Mouse (Mus musculus) heart, adult 8-10 months (tissue): ENCODE data around the gene Atad1. TPM values are rescaled to one million over a fixed set of nuclear protein-coding genes. Genes with fewer than 3 reads are reported as not detected.
"Not testable (repeated sequence)": the region's sequence is repeated elsewhere in the genome, so short reads cannot be mapped to it uniquely, and the experiment has no call there.

ENCODE experiments used
- DNase-seq: peaks from one replicate; pipeline ENCODE4 v3.0.0; 2022; ENCODE audit warnings: low spot score
- total RNA-seq, 4 experiments: library from RNA; stranded (reverse); gene quantifications; 2 replicates each; pipeline ENCODE4 v1.2.4; 2022

Atad1 gene
- total RNA-seq, 4 experiments from 2014 or later: 82.6 to 92.2 (median 84.8) TPM

DNA sequence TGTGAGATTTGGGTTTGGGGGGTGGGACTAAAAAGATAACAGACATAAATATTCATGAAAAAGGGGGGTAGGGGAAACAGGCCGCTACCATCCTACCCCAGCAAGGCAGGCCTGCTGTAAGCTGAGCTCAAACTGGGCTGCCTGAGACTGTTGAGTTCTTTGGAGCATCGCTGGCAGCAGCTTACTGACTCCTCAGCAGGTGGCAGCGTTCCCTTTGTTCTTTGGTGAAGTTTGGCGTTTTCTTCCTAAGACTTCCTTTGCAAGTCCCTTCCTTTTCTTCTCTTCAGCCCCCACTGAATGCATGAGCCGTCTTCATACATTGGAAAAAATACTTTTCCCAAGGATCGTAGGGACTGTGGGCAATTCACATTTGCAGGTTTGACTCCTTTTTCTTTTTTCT lies 9.8 kb upstream of the Atad1 start:
- peak; percentile 30 for DNase-seq

DNA sequence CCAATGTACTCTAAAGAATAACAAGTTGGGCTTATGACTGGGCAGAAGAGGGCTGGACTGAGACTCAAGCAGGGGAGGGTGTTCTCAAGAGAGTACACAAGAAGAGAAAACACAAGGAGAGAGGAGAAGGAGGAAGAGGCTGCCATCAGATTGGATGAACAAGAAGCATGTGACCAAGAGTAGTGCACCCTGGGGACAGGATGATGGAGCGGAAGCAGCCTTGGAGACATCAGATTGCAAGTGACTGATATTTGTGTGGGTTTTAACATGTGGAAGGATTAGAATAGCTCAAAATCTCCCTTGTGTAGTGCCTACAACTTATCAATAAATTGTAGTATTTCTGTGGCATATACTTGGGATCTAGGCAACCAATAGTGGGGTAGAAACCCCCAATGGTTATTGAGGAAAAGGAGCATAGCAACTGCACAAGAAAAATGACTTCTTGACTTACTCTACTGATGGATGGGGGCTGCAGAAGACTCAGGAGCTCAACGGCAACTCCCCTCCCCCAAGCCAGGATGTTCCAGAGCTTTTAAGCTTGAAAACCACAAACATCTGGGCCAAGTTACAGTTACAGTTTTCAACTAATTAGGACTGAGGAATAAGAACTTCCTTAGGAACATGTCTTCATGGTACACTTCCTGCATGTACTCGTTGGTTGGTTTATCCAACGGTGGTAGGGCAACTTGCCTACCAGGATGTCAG lies 1.2 kb upstream of the Atad1 start:
- no peak for DNase-seq

DNA sequence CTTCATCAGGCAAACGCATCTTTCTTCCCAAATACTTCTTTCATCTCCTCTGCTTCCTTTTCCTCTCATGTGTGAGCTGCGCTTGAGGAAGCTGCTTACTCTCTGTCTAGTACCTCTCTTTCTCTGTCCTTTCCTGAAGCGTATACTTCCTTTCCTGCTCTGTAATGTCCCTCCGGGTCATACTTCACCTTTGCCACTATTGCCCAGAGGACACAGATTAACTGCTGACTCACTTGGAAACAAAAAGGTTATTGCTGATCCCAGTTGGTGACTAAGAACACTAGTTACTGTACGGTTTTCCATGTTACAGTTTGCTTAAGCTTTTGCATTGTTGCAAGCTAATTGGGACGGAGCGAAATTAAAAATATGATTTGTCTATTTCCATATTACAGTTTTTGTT lies 1.7 kb downstream of the Atad1 start:
- DNase-seq: no peak

DNA sequence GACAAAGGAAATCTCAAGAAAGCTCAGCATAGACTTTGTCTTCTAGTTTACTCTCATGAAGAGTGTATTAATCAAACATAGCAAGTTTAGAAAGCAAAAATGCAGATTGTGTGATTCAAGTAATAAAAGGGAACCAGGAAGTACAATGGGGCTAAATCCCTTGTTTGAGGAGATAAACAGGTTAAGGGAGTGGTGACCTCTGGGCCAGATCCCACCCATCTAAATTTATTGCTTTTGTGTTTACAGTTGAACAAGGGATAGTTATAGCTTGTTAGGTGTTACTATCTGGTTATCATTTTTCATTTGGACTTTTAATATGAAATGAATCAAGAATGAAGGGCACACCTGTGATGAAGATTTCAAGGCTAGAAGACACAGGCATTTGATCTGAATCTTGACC lies 6.7 kb downstream of the Atad1 start:
- no peak for DNase-seq

DNA sequence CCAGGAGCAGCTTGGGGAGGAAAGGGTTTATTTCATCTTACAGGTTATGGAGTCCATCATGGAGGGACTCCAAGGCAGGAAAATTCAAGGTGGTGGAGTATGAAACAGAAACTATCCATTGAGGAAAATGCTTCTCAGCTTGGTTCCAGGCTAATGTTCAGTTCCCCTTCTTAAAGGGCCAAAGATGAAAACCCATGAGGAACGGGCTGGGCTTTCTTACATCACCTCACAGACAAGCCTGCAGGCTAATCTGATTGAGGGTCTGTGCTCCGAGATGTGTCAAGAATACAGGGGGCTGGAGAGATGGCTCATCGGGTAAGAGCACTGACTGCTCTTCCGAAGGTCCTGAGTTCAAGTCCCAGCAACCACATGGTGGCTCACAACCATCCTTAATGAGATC lies 9.8 kb downstream of the Atad1 start:
- no peak for DNase-seq

DNA sequence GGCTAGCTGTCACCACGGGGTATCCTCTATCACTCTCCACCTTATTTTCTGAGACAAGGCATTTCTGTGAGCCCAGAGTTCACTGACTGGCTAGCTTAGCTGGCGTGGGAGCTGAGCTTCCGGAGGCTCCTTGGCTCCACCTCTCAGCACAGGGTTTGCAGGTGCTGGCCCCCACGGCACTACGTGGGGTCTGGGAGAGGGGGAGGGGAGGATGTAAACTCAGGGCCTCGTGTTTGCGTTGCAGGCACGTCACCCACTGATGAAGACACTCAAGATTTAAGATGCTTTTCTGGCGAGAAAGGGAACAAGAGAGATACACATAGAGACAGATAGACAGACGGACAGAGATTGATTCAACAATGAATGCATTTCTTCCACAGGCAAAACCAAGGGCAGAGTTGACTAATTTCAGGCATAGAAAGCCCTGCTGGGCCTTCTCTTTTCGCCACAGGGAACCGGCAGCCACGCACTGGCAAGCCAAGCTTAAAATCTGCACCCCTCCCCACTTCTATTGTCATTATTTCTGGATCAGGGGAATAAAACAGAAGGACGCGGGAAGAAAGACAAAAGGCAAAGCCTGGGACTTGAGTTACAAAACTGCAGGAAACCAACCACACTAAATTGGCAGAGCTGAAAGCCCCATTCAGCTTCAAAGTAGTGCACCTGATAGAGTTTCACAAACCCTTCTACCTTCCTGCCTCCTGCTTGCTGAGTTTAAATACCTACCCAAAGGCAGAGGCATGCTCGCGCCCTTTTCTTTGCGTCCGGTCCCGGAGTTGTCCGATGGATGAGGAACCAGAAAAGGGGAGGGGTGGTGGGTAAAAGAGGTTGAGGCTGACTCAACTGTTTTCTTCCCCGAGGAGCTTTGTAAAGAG lies 12.9 kb downstream of the Atad1 start:
- no peak for DNase-seq

DNA sequence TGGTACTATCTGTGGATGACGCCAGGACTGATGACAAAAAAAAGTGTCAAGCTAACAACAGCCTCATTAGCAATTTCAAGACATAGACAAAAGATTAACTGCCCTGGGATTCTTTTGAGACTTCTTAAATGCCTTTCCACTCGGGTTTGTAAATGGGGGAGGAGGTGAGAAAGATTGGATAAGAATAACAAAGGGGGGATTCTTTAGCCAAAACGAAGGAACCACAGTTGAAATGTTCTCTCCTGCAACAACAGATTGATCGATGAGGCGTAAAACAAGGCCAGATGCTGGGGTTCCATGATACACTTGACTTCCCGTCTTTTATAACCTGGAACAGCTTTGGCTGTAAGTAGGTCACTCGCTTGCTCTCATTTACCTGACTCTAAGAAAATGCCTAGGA lies 15.8 kb downstream of the Atad1 start:
- no peak for DNase-seq

DNA sequence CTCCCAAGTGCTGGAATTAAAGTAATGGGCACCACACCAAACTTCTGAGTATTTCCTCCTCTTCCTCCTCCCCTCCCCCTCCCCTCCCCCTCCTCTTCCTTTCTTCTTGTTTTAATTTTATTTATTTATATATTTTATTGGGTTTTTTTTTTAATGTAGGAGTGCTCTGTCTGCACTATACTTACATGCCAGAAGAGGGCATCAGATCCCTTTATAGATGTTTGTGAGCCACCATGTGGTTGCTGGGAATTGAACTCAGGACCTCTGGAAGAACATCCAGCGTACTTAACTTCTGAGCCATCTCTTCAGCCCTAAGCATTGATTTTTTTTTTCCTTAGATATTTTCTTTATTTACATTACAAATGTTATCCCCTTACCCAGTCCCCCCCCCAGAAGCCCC lies 19.3 kb downstream of the Atad1 start:
- no peak for DNase-seq

DNA sequence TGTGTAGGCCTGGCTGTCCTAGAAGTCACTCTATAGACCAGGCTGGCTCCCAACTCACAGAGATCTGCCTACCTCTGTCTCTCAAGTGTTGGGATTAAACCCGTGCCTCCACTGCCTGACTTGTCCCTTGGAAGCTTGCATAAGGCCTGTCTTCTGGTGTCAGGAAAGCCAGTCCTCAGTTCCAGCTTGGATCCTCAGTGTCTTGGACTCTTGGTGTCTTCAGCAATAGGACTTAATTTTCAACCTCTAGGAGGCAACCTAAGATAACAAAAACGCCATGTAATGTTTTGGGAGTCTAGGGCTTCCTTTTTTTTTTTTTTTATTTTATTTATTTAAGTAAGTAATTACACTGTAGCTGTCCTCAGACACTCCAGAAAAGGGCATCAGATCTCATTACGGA lies 22.0 kb downstream of the Atad1 start:
- no peak for DNase-seq

DNA sequence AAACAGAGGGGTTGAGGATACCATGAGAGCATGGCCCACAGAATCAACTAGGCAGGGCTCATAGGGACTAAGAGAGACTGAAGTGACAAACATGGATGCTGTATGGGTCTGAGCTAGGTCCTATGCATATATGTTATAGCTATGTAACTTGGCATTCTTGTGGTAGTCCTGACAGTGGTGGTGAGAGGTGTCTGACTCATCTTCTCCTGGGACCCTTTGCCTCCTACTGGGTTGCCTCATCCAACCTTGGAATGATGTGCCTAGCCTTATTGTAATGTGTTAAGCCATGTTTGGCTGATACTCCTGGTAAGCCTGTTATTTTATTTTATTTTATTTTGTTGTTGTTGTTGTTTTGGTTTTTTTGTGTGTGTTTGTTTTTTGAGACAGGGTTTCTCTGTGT lies 23.9 kb downstream of the Atad1 start:
- DNase-seq: no peak

DNA sequence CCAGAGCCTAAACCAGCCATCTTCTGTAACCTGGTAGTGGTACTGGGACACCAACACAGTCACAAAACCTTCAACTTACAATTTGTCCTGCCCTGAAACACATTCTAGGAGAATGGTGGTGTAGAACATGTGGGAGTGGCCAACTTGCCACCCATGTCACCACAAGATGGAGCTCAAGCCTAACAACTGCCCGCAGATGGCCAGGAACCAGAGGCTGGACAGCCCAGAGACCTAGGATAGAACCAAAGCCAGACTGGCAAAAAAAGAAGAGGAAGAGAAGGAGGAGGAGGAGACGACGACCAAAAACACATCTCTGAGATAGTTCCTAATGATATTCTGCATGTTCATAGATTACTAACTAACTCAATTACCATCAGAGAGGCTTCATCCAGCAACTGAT lies 24.4 kb downstream of the Atad1 start:
- peak; percentile 81 for DNase-seq

DNA sequence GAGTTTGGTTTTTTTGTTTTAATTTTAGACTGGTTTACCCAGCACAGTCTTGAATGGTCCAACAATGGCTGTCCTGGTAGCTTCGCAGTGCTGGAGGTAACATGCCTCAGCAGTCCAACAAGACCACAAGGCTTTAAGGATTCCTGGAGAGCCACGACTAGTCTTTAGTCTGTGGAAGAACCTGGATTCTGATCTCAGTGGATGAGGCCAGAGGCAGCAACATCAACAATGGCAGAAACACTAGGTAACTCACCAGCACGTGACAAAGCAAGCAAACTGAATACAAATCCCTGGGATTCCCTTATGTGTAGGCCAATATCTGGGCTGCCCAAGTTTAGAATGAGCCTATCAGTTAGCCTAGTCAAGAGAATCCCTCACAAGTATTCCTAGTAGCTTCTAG lies 26.1 kb downstream of the Atad1 start:
- no peak for DNase-seq

DNA sequence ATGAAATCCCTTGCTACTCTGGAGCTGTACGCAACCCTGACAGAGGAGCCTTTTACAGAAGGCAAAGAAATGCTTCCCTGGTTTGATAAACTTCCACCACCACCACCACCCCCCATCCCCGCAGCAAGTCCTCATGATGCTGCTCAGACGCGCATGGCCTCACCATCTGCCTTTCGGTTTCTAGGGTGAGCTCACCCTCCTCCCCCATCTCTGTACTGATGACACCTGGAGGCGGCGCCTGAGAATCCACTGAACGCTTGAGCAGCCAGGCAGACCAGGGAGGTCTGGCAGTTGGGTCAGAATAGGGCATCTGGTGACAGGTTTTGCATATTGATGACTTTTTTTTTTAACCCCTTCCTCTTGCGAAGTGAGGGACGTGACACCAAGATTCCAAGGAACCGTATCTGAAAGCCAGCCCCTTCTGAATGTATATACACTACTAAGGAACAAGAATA lies 27.0 kb downstream of the Atad1 start:
- peak; percentile 62 for DNase-seq

DNA sequence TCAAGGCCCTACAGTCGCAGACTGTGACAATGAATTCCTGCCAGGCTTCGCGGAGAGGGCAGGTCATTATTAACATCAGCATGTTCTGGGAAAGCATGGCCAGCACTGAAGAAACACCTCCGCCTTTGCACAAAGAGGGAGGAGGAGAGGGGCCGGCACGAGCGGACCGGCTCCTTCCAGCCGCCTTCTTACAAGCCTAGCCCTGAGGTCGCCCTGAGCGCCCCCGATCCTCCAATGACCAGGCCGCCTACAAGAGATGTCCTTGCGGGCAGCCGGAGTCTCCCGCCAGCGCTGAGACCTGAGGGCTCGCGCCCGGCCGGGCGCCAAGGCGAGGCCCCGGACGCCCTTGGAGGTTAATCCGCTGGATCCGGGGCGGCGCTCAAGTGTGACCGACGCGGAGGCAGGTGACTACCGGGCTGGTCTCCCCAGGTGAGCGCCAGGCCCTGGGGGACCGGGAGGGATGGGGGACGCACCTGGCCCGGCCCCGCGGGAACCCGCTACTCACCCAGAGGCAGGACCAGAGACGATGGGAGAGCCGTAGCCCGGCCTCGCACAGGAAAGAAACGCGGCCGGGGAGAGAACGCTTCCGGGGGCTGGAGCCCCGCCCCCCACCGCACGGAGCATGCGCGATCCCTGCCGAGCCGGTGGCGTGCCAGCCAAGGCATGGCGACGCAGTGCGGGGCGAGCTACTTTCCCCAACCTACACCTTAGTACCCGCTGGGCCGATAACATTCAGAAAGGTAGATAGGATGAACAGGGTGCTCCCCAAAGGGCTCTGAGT lies 27.6 kb downstream of the Atad1 start:
- DNase-seq: peak; percentile 89

DNA sequence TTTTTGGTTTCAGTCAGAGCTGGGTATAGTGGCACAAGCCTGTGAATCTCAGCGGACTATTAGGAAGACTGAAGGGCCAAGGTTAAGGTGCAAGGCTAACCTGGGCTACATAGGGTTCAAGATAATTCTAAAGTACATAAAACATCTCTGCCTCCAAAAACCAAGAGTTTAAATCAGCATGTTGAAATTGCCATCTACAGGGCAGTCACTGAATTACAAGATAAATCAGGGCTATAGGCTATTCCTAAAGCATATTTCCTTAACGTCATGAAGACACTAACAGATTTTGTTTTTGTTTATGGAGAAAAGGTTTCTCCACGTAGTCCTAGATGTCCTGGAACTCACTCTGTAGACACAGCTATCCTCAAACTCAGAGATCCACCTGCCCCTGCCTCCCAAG lies 29.3 kb downstream of the Atad1 start:
- DNase-seq: no peak

DNA sequence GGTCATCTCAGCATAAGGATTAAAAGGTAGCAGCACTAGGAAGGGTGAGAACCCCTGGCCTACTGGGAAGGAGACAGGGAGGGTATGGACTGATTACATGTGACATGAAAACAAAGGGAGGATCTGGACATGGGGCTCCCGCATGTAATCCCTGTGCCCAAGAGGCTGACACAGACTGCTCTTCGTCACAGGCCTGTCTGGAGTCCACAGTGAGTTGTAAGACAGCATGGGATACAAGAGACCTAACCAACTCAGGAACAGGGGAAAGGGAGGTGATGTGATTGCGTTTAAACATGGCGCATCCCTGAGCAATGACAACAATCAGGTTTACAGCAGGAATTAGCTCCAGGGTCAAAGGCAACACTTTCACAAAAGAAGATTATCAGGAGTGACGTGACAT lies 30.6 kb downstream of the Atad1 start:
- no peak for DNase-seq

DNA sequence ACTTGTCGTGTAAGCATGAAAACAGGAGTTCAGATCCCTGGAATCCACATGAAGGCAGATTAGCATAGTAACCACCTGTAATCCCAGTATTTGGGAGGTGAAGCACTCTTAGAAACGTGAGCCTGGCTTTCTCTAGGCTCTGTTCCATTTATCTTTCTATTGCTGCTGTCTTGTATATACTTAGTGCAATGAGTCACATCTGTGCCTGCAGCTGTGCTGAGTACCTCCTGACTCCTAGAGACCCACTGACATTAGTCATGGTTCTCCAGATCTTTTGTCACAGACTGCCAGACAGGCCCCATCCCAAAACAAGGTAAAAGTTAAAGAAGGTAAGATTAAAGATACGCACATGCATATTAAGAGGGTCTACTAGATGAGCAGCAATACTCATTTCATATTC lies 37.4 kb downstream of the Atad1 start:
- no peak for DNase-seq

DNA sequence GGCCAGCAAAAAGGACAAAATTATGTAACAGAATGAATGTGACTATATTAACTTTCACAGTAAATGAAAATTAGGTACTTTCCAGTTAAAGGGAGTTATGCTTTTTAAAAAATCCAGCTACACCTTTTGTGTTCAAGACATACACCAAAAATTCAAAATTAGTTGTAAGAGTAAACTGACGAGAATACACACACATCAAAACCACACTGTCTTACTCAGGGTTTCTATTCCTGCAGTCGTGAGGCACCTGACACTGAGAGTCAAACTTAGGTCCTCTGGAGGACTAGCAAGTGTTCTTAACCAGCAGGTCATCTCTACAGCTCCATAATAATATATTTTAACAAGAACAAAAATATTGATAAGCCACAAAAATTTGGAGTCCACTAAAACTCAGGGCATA lies 42.9 kb downstream of the Atad1 start:
- no peak for DNase-seq

DNA sequence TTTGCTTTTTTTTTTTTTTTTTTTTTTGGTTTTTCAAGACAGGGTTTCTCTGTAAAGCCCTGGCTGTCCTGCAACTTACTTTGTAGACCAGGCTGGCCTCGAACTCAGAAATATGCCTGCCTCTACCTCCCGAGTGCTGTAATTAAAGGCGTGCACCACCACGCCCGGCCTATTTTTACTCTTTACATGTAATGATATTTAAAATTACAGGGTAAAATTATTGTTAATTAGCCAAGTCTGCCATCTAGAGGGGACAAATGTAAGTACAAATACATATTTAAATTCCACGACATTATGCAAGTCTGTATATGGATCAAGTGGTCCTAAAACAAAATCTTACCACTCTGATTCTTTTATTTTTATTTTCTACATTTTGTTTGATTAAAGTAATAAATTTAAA lies 49.9 kb downstream of the Atad1 start:
- DNase-seq: peak; percentile 54

DNA sequence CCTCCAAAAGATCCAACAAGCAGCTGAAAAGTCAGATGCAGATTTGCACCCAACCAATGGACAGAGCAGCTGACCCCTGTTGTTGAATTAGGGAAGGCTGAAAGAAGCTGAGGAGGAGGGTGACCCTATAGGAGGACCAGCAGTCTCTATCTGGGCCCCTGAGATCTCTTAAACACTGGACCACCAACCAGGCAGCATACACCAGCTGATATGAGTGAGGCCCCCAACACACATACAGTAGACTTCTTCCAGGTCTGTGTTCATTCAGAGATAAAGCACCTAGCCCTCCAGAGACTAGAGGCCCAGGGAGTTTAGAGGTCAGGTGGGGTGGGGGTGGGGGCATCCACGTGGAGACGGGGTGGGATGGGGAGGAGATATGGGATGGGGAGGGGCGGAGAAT lies 51.4 kb downstream of the Atad1 start:
- DNase-seq: not testable (repeated sequence)

DNA sequence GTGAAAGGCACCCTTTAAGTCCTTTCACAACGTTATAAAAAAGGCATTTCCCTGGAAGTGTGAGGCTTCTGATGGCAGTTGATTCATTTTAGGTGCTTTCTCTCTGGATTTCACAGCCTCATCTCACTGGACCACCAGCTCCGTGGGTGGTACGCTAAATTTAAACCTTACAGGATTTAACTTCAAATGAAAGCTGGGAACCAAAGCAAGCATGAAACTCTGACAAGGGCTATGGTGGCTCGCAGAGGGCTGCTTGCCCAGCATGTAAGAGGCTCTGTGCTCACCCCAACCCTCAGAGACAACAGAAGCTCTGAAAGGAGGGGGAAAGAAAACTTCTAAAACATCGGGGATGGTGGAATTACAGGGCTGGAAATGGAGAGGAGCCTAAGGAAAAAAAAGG lies 51.9 kb downstream of the Atad1 start:
- DNase-seq: no peak

DNA sequence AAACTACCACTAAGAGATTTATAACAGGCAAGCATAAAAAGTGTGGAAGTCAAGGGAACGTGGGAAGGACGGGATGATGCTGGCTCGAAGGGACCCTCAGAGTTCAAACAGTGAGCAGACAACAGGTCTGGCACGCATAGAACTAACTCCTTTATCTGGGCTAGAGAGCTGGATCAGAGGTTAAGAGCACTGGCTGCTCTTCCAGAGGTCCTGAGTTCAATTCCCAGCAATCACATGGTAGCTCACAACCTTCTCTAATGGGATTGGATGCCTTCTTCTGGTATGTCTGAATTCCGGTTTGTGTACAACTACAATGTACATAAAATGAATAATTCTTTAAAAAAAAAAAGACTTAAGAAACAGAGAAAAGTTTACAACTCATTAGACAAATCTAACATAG lies 56.5 kb downstream of the Atad1 start:
- no peak for DNase-seq
